Mouse (Mus musculus): ENCODE measurements around the gene Tmem45a.

DNA sequence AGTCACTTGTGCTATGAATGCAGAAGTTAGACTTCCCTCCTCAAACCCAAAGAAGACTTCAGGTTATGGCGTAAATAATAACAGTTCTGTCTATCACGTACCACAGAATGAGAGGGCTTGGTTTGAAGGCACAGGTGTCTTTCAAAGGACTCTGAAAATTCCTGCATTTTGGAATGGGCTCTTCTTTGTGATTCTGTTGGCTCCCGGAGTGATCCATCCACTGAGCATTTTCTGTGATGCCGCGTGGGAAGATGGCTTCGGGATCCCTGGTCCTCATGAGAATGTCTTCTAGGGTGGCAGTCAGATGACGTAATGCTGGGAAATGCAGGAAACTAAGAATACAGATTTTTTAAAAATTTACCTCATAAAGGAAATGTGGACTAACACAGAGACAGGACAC is 31.3 kb upstream of the Tmem45a start:
- no peak for TF ChIP-seq POLR2A (IDR thresholded peaks at IDR 0.05; ENCODE audit: borderline replicate concordance, insufficient read depth, low read length)
- TF ChIP-seq CTCF (IDR thresholded peaks at IDR 0.05; ENCODE audit: borderline replicate concordance, insufficient read depth, low read depth, low read length), result no peak
